Mouse (Mus musculus): ENCODE data around the gene Gpatch4. TPM values are rescaled to one million over a fixed set of nuclear protein-coding genes. Genes with fewer than 3 reads are reported as not detected.

Gene Gpatch4
- polyA plus RNA-seq, 1 experiment: 18.9 TPM

DNA sequence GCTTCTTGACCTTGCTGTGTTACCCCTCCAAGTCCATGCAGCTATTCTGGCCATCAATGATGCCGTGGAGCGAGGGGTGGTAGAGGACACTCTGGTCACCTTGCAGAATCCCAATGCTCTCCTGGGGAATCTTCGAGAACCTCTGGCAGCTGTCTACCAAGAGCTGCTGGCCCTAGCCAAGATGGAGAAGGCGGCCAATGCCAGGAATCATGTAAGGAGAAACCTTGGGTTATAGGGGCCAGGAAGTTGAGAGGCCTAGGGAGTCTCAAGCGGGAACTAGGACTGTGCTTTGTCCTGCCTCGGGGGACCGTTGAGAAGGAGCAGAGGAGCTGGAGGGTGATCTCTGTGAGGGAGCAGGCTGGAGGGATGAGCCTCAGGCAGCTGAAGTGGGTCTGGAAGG lies 47.2 kb downstream of the Gpatch4 start:
- Histone ChIP-seq H3K9me3 (no peaks in the 10 kb centered on the region), H3K27me3 (replicated peaks) (no peaks in the 10 kb centered on the region), H3K36me3 (replicated peaks; ENCODE audit: low read length) (peaks cover 77% of the 10 kb centered on the region), H3K4me1 (peaks cover 10% of the 10 kb centered on the region), H3K4me3 (replicated peaks) (no peak overlapping the region)
- no peak for TF ChIP-seq FLI1 (IDR thresholded peaks at IDR 0.05; ENCODE audit: low read length)
- TF ChIP-seq GATA1 (IDR thresholded peaks at IDR 0.05; ENCODE audit: borderline replicate concordance, low read length): no peak

DNA sequence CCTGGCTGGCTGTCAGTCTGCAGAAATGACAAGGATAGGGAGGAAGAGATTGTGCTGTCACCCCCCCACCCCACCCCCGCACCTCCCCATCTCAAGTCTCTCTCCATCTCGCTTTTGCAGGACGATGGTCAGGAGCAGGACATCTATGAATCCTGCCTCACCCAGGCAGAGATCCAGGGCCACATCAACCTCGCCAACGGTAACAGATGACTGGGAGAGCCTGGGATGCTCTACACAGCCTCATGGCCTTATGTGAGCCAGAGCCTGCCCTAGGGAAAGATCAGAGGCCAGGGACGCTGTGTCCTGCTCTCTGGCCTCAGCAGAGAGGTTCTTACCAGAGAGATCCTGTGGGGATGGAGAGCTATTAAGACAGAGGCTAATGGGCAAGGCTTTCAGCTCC lies 47.7 kb downstream of the Gpatch4 start:
- TF ChIP-seq GATA1 (IDR thresholded peaks at IDR 0.05; ENCODE audit: borderline replicate concordance, low read length): no peak
- no peak for TF ChIP-seq FLI1 (IDR thresholded peaks at IDR 0.05; ENCODE audit: low read length)
- Histone ChIP-seq H3K9me3 (no peaks in the 10 kb centered on the region), H3K4me1 (peaks cover 10% of the 10 kb centered on the region), H3K36me3 (replicated peaks; ENCODE audit: low read length) (peaks cover 79% of the 10 kb centered on the region), H3K4me3 (replicated peaks) (no peak overlapping the region), H3K27me3 (replicated peaks) (no peaks in the 10 kb centered on the region)

GRCm38 (mm10) chr3:88094126-88094525 lies 51.2 kb downstream of the Gpatch4 start:
- Histone ChIP-seq H3K4me1 (peaks cover 26% of the 10 kb centered on the region), H3K36me3 (replicated peaks; ENCODE audit: low read length) (peaks cover 79% of the 10 kb centered on the region), H3K27me3 (replicated peaks) (no peaks in the 10 kb centered on the region), H3K9me3 (no peaks in the 10 kb centered on the region), H3K4me3 (replicated peaks) (no peak overlapping the region)
- TF ChIP-seq GATA1 (IDR thresholded peaks at IDR 0.05; ENCODE audit: borderline replicate concordance, low read length) (no peak), FLI1 (IDR thresholded peaks at IDR 0.05; ENCODE audit: low read length) (no peak)

- Histone ChIP-seq H3K4me3 (replicated peaks) (peak overlapping the region; percentile 17), H3K4me1 (peaks cover 49% of the 10 kb centered on the region), H3K27me3 (replicated peaks) (no peaks in the 10 kb centered on the region), H3K9me3 (no peaks in the 10 kb centered on the region), H3K36me3 (replicated peaks; ENCODE audit: low read length) (peaks cover 75% of the 10 kb centered on the region)
- TF ChIP-seq FLI1 (IDR thresholded peaks at IDR 0.05; ENCODE audit: low read length) (no peak), GATA1 (IDR thresholded peaks at IDR 0.05; ENCODE audit: borderline replicate concordance, low read length) (no peak)
Observed at GRCm38 (mm10) chr3:88097666-88098065, 54.8 kb downstream of the Gpatch4 start.

DNA sequence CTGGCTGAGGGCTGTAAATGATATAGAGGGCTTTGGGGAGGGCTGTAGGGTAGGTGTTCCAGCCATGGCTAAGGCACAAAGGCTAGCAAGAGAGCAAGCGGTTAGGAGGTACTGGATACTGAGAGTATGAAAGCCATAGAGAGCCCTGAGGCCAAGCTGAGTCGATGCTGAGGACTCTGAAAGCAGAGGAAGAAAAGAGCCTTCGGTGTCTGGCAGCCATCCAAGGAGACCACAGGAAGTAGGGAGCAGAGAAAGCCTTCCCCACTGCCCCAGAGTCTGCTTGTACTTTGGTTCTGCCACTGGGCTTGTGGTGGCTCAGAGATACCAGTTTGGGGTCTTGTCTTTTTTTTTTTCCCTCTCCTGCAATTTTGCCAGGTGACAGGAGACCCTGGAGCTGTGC lies 57.3 kb downstream of the Gpatch4 start:
- Histone ChIP-seq H3K4me3 (replicated peaks) (no peak overlapping the region), H3K27me3 (replicated peaks) (no peaks in the 10 kb centered on the region), H3K4me1 (peaks cover 45% of the 10 kb centered on the region), H3K9me3 (no peaks in the 10 kb centered on the region), H3K36me3 (replicated peaks; ENCODE audit: low read length) (peaks cover 74% of the 10 kb centered on the region)
- TF ChIP-seq GATA1 (IDR thresholded peaks at IDR 0.05; ENCODE audit: borderline replicate concordance, low read length) (no peak), FLI1 (IDR thresholded peaks at IDR 0.05; ENCODE audit: low read length) (no peak)

DNA sequence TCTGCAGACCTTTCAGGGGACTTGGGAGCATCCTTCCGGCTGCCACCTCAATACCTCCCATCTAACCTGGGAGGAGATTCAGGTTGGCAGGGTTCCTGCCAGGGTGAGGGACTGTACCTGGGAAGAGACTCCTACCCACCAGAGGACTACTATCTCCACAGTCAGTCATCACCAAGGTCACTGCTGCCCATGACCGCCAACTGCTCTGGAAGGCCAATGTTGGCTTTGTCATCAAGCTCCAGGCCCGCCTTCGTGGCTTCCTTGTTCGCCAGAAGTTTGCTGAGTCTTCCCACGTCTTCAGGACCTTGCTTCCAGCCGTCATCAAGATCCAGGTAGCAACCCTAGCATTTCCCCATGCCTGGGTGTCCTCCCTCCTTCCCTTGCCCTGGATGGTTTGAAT lies 58.8 kb downstream of the Gpatch4 start:
- TF ChIP-seq GATA1 (IDR thresholded peaks at IDR 0.05; ENCODE audit: borderline replicate concordance, low read length) (no peak), FLI1 (IDR thresholded peaks at IDR 0.05; ENCODE audit: low read length) (no peak)
- no peaks in the 10 kb centered on the region for H3K27me3 ChIP-seq (replicated peaks)
- H3K36me3 ChIP-seq (replicated peaks; ENCODE audit: low read length): peaks cover 83% of the 10 kb centered on the region
- peaks cover 46% of the 10 kb centered on the region for H3K4me1 ChIP-seq
- H3K9me3 ChIP-seq: no peaks in the 10 kb centered on the region
- no peak overlapping the region for H3K4me3 ChIP-seq (replicated peaks)

- H3K36me3 ChIP-seq (replicated peaks; ENCODE audit: low read length): peaks cover 82% of the 10 kb centered on the region
Observed at GRCm38 (mm10) chr3:88102196-88102595, 59.3 kb downstream of the Gpatch4 start.

GRCm38 (mm10) chr3:88102611-88103010 lies 59.7 kb downstream of the Gpatch4 start:
- Histone ChIP-seq H3K36me3 (replicated peaks; ENCODE audit: low read length) (peaks cover 82% of the 10 kb centered on the region), H3K9me3 (no peaks in the 10 kb centered on the region), H3K4me1 (peaks cover 38% of the 10 kb centered on the region), H3K4me3 (replicated peaks) (no peak overlapping the region), H3K27me3 (replicated peaks) (no peaks in the 10 kb centered on the region)
- TF ChIP-seq FLI1 (IDR thresholded peaks at IDR 0.05; ENCODE audit: low read length) (no peak), GATA1 (IDR thresholded peaks at IDR 0.05; ENCODE audit: borderline replicate concordance, low read length) (no peak)

More at GRCm38 (mm10) chr3:88102196-88102595, 59.3 kb downstream of the Gpatch4 start:
- H3K4me1 ChIP-seq: peaks cover 42% of the 10 kb centered on the region
- no peaks in the 10 kb centered on the region for H3K9me3 ChIP-seq
- no peaks in the 10 kb centered on the region for H3K27me3 ChIP-seq (replicated peaks)
- no peak overlapping the region for H3K4me3 ChIP-seq (replicated peaks)
- TF ChIP-seq FLI1 (IDR thresholded peaks at IDR 0.05; ENCODE audit: low read length) (no peak), GATA1 (IDR thresholded peaks at IDR 0.05; ENCODE audit: borderline replicate concordance, low read length) (no peak)

Other genes starting within 250 kb of the Gpatch4 start
- not detected in 2 replicates for gene Ntrk1, start 247.9 kb upstream of the Gpatch4 start, polyA plus RNA-seq (2012; ENCODE audit: insufficient read depth, low replicate concordance)
- gene Insrr, start 246.2 kb upstream of the Gpatch4 start, polyA plus RNA-seq (2012; ENCODE audit: insufficient read depth, low replicate concordance): not detected in 2 replicates
- gene Pear1, start 218.8 kb upstream of the Gpatch4 start, polyA plus RNA-seq (2012; ENCODE audit: insufficient read depth, low replicate concordance): 164 and 715 TPM in 2 replicates
- gene Sh2d2a, start 196.4 kb upstream of the Gpatch4 start, polyA plus RNA-seq (2012; ENCODE audit: insufficient read depth, low replicate concordance): 0.12 TPM in 1 of 2 replicates, not detected in the other
- gene Prcc, start 157.5 kb upstream of the Gpatch4 start, polyA plus RNA-seq (2012; ENCODE audit: insufficient read depth, low replicate concordance): 62.4 and 99.1 TPM in 2 replicates
- gene Hdgf, start 136.8 kb upstream of the Gpatch4 start, polyA plus RNA-seq (2012; ENCODE audit: insufficient read depth, low replicate concordance): 140 and 1,011 TPM in 2 replicates
- gene Mrpl24, start 123.6 kb upstream of the Gpatch4 start, polyA plus RNA-seq (2012; ENCODE audit: insufficient read depth, low replicate concordance): 3.1 and 14.1 TPM in 2 replicates
- gene Isg20l2, start 112.8 kb upstream of the Gpatch4 start, polyA plus RNA-seq (2012; ENCODE audit: insufficient read depth, low replicate concordance): 2.9 and 3.6 TPM in 2 replicates
- gene Rrnad1, start 112.4 kb upstream of the Gpatch4 start, polyA plus RNA-seq (2012; ENCODE audit: insufficient read depth, low replicate concordance): 13.9 and 14.0 TPM in 2 replicates
- 0.47 TPM in 1 of 2 replicates, not detected in the other for gene Crabp2, start 94.4 kb upstream of the Gpatch4 start, polyA plus RNA-seq (2012; ENCODE audit: insufficient read depth, low replicate concordance)
- 0.29 TPM in 1 of 2 replicates, not detected in the other for gene Nes, start 72.0 kb upstream of the Gpatch4 start, polyA plus RNA-seq (2012; ENCODE audit: insufficient read depth, low replicate concordance)
- gene Bcan, start 42.9 kb upstream of the Gpatch4 start, polyA plus RNA-seq (2012; ENCODE audit: insufficient read depth, low replicate concordance): not detected in 2 replicates
- not detected in 2 replicates for gene Hapln2, start 15.5 kb upstream of the Gpatch4 start, polyA plus RNA-seq (2012; ENCODE audit: insufficient read depth, low replicate concordance)
- 30.3 and 44.6 TPM in 2 replicates for gene Naxe, start 15.4 kb downstream of the Gpatch4 start, polyA plus RNA-seq (2012; ENCODE audit: insufficient read depth, low replicate concordance)
- gene Ttc24, start 35.2 kb downstream of the Gpatch4 start, polyA plus RNA-seq (2012; ENCODE audit: insufficient read depth, low replicate concordance): not detected in 2 replicates
- gene Iqgap3, start 38.9 kb downstream of the Gpatch4 start, polyA plus RNA-seq (2012; ENCODE audit: insufficient read depth, low replicate concordance): 3.3 and 6.8 TPM in 2 replicates
- 60.2 and 145 TPM in 2 replicates for gene Mef2d, start 99.3 kb downstream of the Gpatch4 start, polyA plus RNA-seq (2012; ENCODE audit: insufficient read depth, low replicate concordance)
- not detected in 2 replicates for gene Rhbg, start 211.6 kb downstream of the Gpatch4 start, polyA plus RNA-seq (2012; ENCODE audit: insufficient read depth, low replicate concordance)
- gene Gm38392, start 244.1 kb downstream of the Gpatch4 start, polyA plus RNA-seq (2012; ENCODE audit: insufficient read depth, low replicate concordance): not detected in 2 replicates